Mouse (Mus musculus) adipocyte (in vitro differentiated cells): ENCODE measurements around the gene Gm12569.

Experiments used
- DNase-seq: peaks from one replicate; pipeline ENCODE4 v3.0.0-alpha.2; 2016; ENCODE audit warnings: low spot score

The Gm12569 gene

GRCm38 (mm10) chr11:51220308-51220707, at the start of gene Gm12569:
TSS of gene Gm12569 (plus strand) at chr11:51220473.
- no peak for DNase-seq

DNA sequence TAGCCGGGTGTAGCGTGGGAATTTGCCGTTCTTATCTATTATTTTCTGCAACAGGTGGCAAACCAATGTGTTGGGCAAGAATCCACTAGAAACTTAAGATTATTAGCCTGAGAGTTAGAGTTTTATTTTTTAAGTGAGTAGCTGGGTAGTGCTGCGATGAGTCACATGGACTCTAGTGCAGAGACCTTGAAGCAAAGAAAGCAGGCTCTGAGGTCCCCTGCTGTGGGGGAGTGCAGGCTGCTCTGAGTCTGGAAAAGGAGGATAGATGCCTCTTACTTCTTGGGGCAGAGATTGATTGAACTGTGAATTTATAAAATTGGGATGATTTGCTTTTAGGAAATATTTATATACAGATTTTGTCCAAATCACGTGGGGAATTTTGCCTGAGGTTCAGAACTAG, 17.5 kb upstream of the Gm12569 start:
- DNase-seq: no peak

DNA sequence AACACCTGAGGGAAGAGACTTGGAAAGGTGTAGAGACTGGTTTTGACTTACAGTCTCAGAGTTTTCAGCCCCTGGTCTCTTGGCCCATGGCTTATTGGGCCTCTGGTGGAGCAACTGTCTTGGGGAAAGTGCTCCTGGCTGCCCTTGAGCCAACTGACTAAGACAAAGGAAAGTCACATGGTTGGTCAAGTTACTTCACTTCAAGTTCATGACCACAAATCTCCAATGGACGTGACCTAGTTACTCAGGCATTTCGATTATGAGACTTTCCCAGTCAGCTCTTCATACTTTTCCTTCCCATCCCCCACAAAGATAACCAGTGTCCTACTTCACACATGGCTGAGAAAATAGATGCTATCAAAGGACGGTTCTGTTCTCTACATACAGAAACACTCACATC, 12.5 kb upstream of the Gm12569 start:
- DNase-seq: peak; percentile 5

DNA sequence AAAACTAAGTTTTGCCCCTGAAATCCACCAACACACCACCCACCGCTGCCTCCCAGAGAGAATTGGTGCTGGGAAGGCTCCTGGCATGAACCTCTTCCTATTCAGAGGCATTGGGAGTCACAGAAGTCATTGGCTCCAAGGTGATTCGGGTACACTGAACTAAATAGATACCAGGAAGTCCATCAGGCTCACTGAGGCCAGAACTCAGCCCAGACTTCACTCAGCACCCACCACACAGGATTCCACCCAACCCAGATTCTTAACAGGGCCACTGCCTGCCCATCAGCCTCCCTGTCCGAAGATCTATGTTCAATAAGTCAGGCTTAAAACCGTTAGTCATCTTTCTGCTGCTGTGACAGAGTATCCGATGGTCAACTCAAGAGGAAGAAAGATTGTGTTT, 8.8 kb upstream of the Gm12569 start:
- no peak for DNase-seq

- no peak for DNase-seq
Measured at GRCm38 (mm10) chr11:51214021-51214420, 6.3 kb upstream of the Gm12569 start.

DNA sequence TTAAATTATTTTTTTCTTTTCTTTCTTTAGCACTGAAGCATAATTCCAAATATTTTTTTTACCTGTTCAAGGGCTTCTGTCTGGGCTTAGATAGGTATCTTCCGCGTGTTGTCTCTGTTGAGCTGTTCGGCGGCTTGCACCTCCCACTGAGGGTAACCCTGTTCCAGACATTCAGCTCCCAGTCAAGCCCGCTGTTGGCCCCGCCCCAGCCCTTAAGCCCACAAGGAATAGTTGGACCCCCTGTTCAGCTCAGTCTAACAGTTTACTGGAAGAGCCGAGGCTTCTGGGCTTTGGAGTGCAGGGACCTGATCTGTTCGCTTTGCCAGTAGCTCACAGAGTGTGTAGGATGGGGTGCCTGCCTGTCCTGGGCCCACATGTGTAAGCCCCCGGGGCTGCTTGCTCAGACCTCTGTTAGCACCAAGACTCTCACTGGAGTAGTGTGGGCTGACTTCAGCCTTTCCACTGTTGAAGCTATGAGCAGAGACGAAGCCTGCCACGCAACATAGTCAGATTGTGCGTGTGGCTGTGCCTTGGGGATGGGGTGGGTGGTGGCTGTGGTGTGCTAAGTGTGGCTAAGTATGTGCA, 785 bp upstream of the Gm12569 start:
- no peak for DNase-seq

DNA sequence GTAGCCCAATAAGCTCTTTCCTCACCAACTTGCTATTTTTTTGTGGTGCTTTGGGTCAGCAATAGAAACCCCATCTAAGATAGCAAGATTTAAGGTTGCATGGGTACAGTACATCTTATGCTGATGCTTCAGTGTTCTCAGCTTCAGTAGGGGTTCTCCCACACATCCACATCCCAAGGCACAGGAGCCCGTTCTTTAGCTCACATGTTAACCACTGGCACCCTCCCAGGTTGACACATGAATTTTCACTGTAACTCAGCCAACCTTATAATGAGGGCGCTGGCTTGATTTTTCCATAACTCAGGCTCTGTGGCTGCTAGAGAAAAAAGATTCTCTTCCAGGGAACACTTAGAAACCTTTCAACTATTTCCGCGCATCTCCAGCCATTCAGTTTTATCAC, 6.8 kb downstream of the Gm12569 start:
- no peak for DNase-seq

- no peak for DNase-seq
Measured at GRCm38 (mm10) chr11:51234626-51235025, 14.4 kb downstream of the Gm12569 start.

DNA sequence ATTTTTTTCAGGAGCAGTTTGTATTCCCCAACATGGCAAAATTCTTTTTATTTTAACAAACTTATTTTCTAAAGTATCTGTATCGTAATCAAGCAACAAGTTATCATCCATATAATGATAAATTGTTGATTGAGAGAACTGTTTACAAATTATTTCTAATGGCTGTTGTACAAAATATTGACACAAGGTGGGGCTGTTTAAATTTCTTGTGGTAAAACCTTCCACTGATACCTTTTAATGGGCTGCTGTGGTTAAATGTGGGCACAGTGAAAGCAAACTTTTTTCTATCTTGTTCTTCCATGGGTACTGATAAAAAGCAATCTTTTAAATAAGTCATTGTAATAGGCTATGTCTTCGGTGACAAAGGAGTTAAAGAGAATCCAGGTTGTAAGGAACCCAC, 22.6 kb downstream of the Gm12569 start:
- DNase-seq: no peak

- DNase-seq: no peak
Measured at GRCm38 (mm10) chr11:51257006-51257405, 36.7 kb downstream of the Gm12569 start.

GRCm38 (mm10) chr11:51261680-51262219, 41.5 kb downstream of the Gm12569 start, which contains the start of gene Clk4:
TSS of gene Clk4 (plus strand) at chr11:51261730.
- no peak for DNase-seq

GRCm38 (mm10) chr11:51262342-51263285, 42.3 kb downstream of the Gm12569 start, which contains the start of gene BC049762:
TSS of gene BC049762 (minus strand) at chr11:51263046.
- peak; percentile 97 for DNase-seq

DNA sequence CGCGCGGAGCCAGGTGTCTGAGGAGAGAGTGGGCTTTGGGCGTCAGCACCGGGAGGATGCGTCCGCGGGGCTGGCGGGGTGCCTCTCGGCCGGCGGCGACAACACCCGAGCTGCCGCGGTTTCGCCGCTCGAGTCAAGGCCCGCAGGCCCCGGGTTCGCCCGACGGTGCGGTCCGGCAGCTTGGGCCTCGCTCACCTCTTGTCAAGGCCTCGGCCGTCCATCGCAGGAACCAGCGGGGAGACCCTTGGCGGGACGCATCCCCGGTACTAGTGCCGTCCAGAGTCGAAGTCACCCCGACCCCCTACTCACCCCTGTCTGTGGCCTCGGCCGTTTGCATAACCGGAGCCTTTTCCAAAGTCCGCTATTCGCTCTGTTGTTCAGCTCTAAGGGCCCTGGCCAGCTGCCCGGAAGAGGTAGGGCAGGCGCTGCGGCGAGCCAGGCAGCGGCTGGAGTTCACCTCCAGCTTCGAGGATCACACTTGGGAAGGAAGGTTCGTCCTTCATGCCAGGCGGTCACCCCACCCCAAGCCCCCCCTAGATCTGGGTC, 43.1 kb downstream of the Gm12569 start:
- peak; percentile 83 for DNase-seq

DNA sequence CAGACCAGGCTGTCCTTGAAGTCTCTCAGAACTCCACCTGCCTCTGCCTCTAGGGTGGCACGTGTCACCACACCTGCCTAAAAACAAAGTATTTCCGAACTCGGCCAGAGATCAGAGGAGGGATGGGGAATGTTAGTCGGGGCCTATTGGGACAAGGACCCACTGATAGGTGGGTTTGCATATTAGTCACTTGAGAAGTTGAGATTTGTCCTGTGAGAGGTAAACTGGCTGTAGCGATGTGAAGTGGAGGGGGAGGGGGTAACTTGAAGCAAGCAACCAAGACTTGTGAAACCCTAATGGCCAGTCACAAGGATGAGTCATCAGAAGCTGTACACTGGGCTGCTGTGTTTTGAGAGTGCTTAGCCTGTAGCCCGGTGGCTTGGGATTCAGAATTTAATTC, 44.1 kb downstream of the Gm12569 start:
- DNase-seq: peak; percentile 87

- DNase-seq: peak; percentile 48
Measured at GRCm38 (mm10) chr11:51265326-51265725, 45.1 kb downstream of the Gm12569 start.

DNA sequence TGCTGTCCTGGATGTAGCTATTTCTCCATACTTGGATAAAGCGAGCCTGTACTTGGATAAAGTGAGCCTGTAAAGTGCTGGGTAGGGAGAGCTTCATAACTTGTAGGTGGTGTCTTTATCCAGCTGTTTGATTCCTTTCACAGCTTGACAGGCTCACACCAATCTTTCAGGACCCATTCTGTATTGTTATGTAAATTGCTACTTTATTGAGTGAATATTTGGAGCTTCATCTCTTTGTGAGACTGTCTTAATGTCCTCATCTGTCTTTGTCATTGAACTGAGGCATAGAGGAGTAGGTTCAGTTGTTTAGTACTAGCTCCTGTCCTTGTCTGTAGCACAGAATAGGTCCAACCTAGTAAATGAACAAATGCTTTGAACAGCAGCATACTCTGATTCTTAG, 54.1 kb downstream of the Gm12569 start:
- no peak for DNase-seq
